Mouse (Mus musculus) adrenal gland, postnatal 25 days (tissue): ENCODE results near the gene Gm20807. TPM values are rescaled to one million over a fixed set of nuclear protein-coding genes. Genes with fewer than 3 reads are reported as not detected.
"Not testable (repeated sequence)": the region's sequence is repeated elsewhere in the genome, so short reads cannot be mapped to it uniquely, and the experiment has no call there.

Experiments
- DNase-seq: peaks from one replicate; pipeline ENCODE4 v3.0.0; 2021; ENCODE audit warnings: mixed read lengths
- long read RNA-seq: library from polyadenylated mRNA; stranded (forward); transcript quantifications from one replicate; pipeline ENCODE4 v2.0.0, GENCODE M21; 2021
- total RNA-seq: library from RNA; stranded (reverse); gene quantifications from 2 replicates; pipeline ENCODE4 v1.2.3, GENCODE M21; 2021

Gene Gm20807
- total RNA-seq: not detected in 2 replicates
- long read RNA-seq: 0 reads

- DNase-seq: not testable (repeated sequence)
Observed at GRCm38 (mm10) chrY:13042591-13042990, at the start of gene Gm20807. Gene Gm20807 (plus strand): TSS chrY:13042891.

Other genes starting within 250 kb of the Gm20807 start
- not detected in 2 replicates for gene Gm21891, start 90.6 kb downstream of the Gm20807 start, total RNA-seq
- gene Gm21425, start 119.1 kb downstream of the Gm20807 start, total RNA-seq: not detected in 2 replicates
- gene Gm21828, start 181.0 kb downstream of the Gm20807 start, total RNA-seq: not detected in 2 replicates
- gene Gm21440, start 209.5 kb downstream of the Gm20807 start, total RNA-seq: not detected in 2 replicates
- gene Gm21454, start 209.6 kb downstream of the Gm20807 start, total RNA-seq: not detected in 2 replicates